Mouse (Mus musculus) cerebellum, adult 2 months (tissue): ENCODE measurements around the gene Oma1. TPM values are rescaled to one million over a fixed set of nuclear protein-coding genes. Genes with fewer than 3 reads are reported as not detected.
A peak's percentile ranks its signal among the peaks of the same experiment; 100 is the strongest.

Experiments
- DNase-seq, 2 experiments: peaks; one replicate each; pipeline ENCODE4 v3.0.0; 2021
- H3K27ac ChIP-seq: fragments of 200-500 bp; 2 replicates; pipeline ENCODE4 v1.5.1; 2012; ENCODE audit warnings: low read length, control low read depth, inconsistent platforms; ENCODE audit not compliant: insufficient read depth
- H3K27me3 ChIP-seq: fragments of 200-500 bp; 2 replicates; pipeline ENCODE4 v1.6.1; 2012; ENCODE audit warnings: inconsistent platforms, mild to moderate bottlenecking, low read length, moderate library complexity; ENCODE audit not compliant: control insufficient read depth, insufficient read depth
- H3K4me1 ChIP-seq: fragments of 200-500 bp; 2 replicates; pipeline ENCODE4 v1.6.1; 2011; ENCODE audit warnings: low read length; ENCODE audit not compliant: control insufficient read depth, insufficient read depth
- H3K4me3 ChIP-seq: fragments of 200-500 bp; replicated peaks from 2 replicates; pipeline ENCODE3; 2011; ENCODE audit warnings: mild to moderate bottlenecking, low read depth, low read length, control low read depth; ENCODE audit not compliant: insufficient read depth
- CTCF ChIP-seq: fragments of 200-500 bp; IDR thresholded peaks from 2 replicates; pipeline ENCODE4 v1.5.1; 2011; ENCODE audit warnings: low read depth, mild to moderate bottlenecking, control low read depth, low read length, moderate library complexity, borderline replicate concordance; ENCODE audit not compliant: insufficient read depth
- POLR2A ChIP-seq: fragments of 200-500 bp; IDR thresholded peaks from 2 replicates; pipeline ENCODE4 v1.6.1; 2011; ENCODE audit warnings: low read length, control low read depth, borderline replicate concordance; ENCODE audit not compliant: insufficient read depth
- WGBS: fragments of 180-500 bp; shearing (Covaris S2); methylation state at CpG from one replicate; pipeline ENCODE4 v1.1.7; 2018; 5-methylcytosine and 5-hydroxymethylcytosine counted together
- polyA plus RNA-seq: library from polyadenylated mRNA; depleted of rRNA; stranded (reverse); fragments of >200 nt; gene quantifications from 2 replicates; pipeline ENCODE4 v1.2.3, GENCODE M21; 2012; rRNA removed

Gene Oma1
- polyA plus RNA-seq = 9.0 and 9.6 TPM in 2 replicates

DNA sequence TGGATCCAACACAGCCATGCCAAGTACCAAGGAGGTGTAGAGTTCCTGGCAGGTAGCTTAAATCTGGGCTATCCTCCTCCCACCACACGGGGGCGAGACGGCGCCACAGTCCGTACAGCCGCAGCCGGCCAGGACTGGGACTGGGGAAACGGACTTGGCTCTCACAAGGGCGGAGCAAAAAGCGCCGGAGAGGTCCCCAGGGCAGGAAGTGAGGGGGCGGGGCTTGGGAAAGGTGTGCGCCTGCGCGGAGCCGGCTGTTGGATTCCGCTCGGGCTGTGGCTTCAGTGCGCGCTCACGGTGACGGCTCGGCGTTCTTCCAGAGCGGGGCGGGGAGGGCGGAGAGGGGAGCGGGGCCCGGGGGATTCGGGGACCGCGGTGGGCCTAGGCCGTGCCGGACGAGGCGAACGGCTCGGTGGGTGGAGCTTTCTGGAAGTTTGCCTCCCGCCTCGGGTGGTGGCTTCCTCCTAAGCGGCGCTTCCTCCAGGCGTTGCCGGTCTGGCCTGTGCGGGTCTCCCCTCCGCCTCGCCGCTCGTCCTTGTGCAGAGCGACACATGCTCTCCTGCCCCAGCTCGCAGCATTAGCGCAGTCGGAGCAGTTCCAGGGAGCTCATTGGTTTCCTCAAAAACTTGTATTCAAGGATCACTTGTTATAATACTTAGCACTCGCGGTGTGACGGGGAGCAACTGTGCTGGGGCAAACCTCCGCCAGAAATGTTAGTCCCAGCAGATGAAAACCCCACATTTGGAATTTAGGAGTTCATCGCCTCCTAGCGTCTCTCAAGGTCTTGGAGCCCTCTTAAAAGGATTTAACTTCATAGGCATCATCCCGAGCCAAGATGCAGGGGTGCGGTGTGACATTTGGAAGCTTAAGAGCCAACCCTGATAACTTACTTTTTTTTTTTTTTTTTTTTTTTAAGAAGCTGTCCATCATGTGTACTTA lies at the start of gene Oma1:
TSS of gene Oma1 (plus strand) at position 226 of the 939 bp plus-strand sequence.
- WGBS = under 1% methylated on average over 60 of the region's 61 CpGs

DNA sequence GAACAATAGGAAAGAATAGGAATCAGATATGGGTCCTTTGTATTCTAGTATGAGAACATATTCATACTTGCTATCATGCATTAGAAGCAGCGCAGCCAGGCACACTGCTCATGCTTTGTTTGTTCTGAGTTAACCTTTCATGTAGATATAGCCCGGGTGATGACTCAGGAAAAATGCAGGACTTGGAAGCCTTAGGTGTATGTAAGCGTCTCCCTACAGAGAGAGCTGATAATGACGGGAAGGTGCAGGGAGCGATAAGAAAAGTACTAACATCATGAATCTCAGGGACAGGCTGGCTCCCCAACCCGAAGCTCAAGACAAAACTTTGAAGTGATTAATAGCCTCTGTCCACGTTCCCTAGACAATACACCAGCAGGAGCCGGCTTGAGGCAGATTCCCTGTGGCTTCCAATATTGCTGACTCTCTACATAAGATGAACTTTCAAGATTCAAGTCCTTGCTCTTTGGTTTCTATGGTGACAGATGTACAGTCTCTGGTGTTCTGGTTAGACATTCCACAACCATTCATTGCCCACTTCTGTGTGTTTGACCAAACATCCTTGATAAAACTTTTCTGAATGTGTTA lies 49.7 kb upstream of the Oma1 start:
- 33% methylated on average over 8 of the region's 8 CpGs for WGBS
- Histone ChIP-seq H3K27me3 (no peaks in the 10 kb centered on the region; the same call in 1 of the 2 replicates), H3K4me1 (no peaks in the 10 kb centered on the region)

More for the DNA sequence above, at the start of gene Oma1:
- Histone ChIP-seq H3K27me3 (no peaks in the 10 kb centered on the region), H3K27ac (peak within 1 kb of the TSS; percentile 74), H3K4me3 (peak within 1 kb of the TSS; percentile 67), H3K4me1 (0 out of 2 replicates have a peak, but pooled peaks cover 2% of the 10 kb centered on the region)
- peak; percentile 99 to 100 for DNase-seq
- TF ChIP-seq CTCF (peak; percentile 81), POLR2A (peak; percentile 60)

DNA sequence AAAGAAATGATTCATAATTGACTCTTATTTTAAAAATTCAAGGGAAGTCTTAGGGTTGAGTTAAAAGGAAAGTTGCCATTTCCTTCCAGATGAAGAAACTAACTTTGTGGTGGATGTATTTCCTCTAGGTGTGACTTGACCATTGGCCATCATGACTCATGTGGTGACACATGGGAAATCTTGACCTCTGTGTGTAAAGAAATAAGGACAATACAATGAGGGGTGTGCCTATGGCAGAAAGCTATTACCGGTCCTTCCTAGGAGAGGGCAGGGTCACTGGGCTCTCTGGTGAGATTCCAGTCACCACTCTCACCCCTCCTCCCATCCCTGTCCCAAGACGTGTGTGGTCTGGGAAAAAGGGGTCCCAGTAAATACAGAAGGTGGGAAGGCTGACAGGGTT lies 48.4 kb upstream of the Oma1 start:
- no peak overlapping the region for H3K4me3 ChIP-seq
- no peak overlapping the region for H3K27ac ChIP-seq
- WGBS = 44% methylated on average over 2 of the region's 2 CpGs
- DNase-seq = no peak
- TF ChIP-seq POLR2A (no peak), CTCF (no peak)
- no peaks in the 10 kb centered on the region; the same call in 1 of the 2 replicates for H3K27me3 ChIP-seq
- H3K4me1 ChIP-seq = no peaks in the 10 kb centered on the region

More for the DNA sequence above, 49.7 kb upstream of the Oma1 start:
- Histone ChIP-seq H3K27ac (no peak overlapping the region), H3K4me3 (no peak overlapping the region)
- TF ChIP-seq CTCF = no peak
- no peak for TF ChIP-seq POLR2A
- DNase-seq = no peak

DNA sequence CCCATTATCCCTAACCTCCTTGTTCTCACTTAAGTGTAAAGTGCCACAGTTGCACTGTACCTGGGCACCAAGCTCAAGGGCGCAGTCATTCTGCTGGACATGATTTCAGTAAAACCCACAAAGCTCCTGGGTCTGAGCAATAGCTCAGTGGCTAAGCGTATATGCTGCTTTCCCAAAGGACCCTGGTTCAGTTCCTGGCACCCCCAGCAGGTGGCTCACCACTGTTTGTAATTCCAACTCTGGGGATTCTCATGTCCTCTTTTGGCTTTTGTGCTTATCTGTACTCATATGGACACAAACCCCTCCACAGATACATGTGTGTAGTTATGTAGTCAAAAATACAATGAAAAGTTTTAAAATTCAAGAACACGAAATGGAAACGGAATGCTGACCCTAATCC lies 44.3 kb upstream of the Oma1 start:
- DNase-seq = no peak
- no peak overlapping the region for H3K4me3 ChIP-seq
- H3K4me1 ChIP-seq = no peaks in the 10 kb centered on the region
- TF ChIP-seq CTCF (no peak; the same call in 1 of the 2 replicates), POLR2A (no peak)
- H3K27ac ChIP-seq = no peak overlapping the region
- H3K27me3 ChIP-seq = no peaks in the 10 kb centered on the region; the same call in 1 of the 2 replicates
- 89% methylated on average over 4 of the region's 4 CpGs for WGBS

DNA sequence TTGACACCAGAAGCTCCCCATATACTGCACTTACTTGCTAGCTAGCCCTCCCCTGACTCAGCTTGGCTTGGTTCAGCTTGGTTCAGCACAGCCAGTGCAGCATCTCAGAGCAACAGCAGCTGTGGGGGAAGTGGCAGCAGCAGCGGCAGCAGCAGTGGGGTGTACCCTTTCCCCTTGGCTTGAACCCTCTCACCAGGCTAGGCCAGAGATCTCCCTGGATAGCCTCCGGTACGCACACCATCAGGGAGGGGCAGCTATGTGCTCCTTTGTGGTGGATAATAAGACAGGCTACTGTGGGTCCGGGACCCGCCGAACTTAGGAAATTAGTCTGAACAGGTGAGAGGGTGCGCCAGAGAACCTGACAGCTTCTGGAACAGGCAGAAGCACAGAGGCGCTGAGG lies 40.6 kb upstream of the Oma1 start:
- DNase-seq = no peak
- Histone ChIP-seq H3K27me3 (no peaks in the 10 kb centered on the region), H3K4me3 (no peak overlapping the region), H3K27ac (no peak overlapping the region), H3K4me1 (no peaks in the 10 kb centered on the region)
- 83% methylated on average over 7 of the region's 8 CpGs for WGBS
- no peak for TF ChIP-seq POLR2A
- no peak for TF ChIP-seq CTCF

DNA sequence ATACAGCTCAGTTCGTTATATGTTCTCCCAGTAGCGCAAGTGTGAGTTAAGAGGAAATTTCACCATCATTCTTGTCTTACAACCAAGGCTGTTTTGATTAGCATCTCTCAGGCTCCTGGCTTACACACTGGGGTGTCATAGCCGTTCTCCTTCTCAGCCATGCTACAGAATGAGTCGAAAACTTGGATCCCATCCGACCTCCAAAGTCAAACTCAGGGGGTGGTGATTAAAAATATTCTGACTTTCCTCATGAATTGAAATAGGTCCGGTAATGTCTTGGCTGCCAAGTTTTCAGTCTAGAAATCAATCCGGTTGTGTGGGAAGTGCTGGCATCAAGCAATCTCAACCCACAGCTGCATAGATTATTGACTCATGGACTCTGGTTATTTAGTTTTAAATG lies 25.3 kb upstream of the Oma1 start:
- Histone ChIP-seq H3K27me3 (no peaks in the 10 kb centered on the region), H3K4me3 (no peak overlapping the region), H3K4me1 (no peaks in the 10 kb centered on the region), H3K27ac (no peak overlapping the region)
- WGBS = 49% methylated on average over 7 of the region's 7 CpGs
- no peak for TF ChIP-seq CTCF
- DNase-seq = no peak

DNA sequence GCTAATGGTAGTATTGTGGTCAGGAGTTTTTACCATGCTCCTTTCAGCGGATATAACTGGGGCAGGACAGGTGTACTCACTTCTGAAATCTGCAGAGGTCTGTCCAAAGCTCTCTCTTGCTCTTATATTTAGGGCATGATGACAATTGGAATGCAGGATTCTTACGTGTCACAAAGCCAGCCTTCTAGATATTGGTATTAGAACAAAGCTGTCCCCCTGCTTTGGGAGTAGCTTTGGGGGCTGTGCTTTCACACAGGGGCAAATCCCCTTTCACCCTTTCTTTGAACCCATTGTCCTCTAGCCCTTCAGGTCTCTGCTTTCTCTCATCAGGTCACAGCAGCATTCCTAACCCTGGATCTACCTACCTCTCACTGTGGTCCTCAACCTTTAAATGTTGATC lies 22.8 kb upstream of the Oma1 start, which contains the start of gene 4921539E11Rik:
TSS of gene 4921539E11Rik (minus strand) at position 101 of the 400 bp plus-strand sequence.
- 84% methylated on average over 2 of the region's 2 CpGs for WGBS
- Histone ChIP-seq H3K4me1 (no peaks in the 10 kb centered on the region), H3K27me3 (no peaks in the 10 kb centered on the region), H3K4me3 (no peak within 1 kb of the TSS), H3K27ac (no peak within 1 kb of the TSS)
- TF ChIP-seq POLR2A (no peak), CTCF (no peak)
- no peak for DNase-seq
